Mouse (Mus musculus) lung, embryonic 15.5 days (tissue): Measurements from ENCODE around the gene Mr1. TPM values are rescaled to one million over a fixed set of nuclear protein-coding genes. Genes with fewer than 3 reads are reported as not detected.

ENCODE experiments used
- ATAC-seq: fragments of 200-750 bp; cut with Nextera tagmentation; 2 replicates; pipeline ENCODE4 v1.8.0; 2017; ENCODE audit warnings: moderate number of reproducible peaks, borderline replicate concordance; ENCODE audit not compliant: low FRiP score, low TSS enrichment; ENCODE audit errors: extremely low read depth
- H3K27ac ChIP-seq: fragments of 300-500 bp; sonication (generic); 2 replicates; pipeline ENCODE4 v1.5.1; 2015; ENCODE audit warnings: moderate library complexity, mild to moderate bottlenecking, inconsistent platforms
- H3K27me3 ChIP-seq: fragments of 300-500 bp; sonication (generic); 2 replicates; pipeline ENCODE4 v1.6.1; 2015; ENCODE audit warnings: inconsistent platforms
- H3K36me3 ChIP-seq: fragments of 300-500 bp; sonication (generic); 2 replicates; pipeline ENCODE4 v1.6.1; 2015; ENCODE audit warnings: inconsistent platforms
- H3K4me1 ChIP-seq: fragments of 300-500 bp; sonication (generic); 2 replicates; pipeline ENCODE4 v1.6.1; 2015; ENCODE audit warnings: inconsistent platforms
- H3K4me2 ChIP-seq: fragments of 300-500 bp; sonication (generic); 2 replicates; pipeline ENCODE4 v1.6.1; 2015; ENCODE audit warnings: inconsistent platforms, mild to moderate bottlenecking, moderate library complexity
- H3K4me3 ChIP-seq: fragments of 300-500 bp; sonication (generic); 2 replicates; pipeline ENCODE4 v1.5.1; 2015; ENCODE audit warnings: mild to moderate bottlenecking, inconsistent platforms
- H3K9ac ChIP-seq: fragments of 300-500 bp; sonication (generic); 2 replicates; pipeline ENCODE4 v1.6.1; 2015; ENCODE audit warnings: inconsistent platforms
- H3K9me3 ChIP-seq: fragments of 300-500 bp; sonication (generic); 2 replicates; pipeline ENCODE4 v1.6.1; 2016; ENCODE audit warnings: inconsistent platforms
- WGBS: fragments of 180-500 bp; shearing (Covaris S2); methylation state at CpG from one replicate; pipeline ENCODE4 v1.1.7; 2015; 5-methylcytosine and 5-hydroxymethylcytosine counted together
- polyA plus RNA-seq: library from polyadenylated mRNA; unstranded; fragments of >200 nt; fragmentation: Nextera tagmentation; extraction: Ambion mirVana; gene quantifications from 2 replicates; pipeline ENCODE4 v1.2.1, GENCODE M21; 2015

Gene Mr1
- polyA plus RNA-seq, 1 experiment from 2014 or later: 12.1 TPM

DNA sequence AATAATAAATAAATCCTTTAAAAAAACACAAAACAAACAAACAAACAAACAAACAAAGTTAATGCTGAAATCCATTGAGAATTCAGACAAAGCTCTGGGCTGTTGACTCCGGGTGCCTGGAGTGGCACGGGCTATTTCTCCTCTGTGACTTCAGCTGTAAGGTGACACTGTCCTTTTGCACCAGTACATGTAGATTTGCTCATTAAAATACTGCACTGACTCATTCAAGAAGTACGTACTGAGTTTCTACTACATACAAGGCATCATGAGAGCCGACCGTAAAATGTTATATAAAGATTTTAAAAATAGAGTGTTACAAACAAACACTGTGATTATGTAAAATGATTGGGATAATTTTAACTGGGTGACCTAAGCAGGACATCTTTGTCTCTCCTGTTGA, 22.2 kb downstream of the Mr1 start:
- Histone ChIP-seq H3K27ac (no peak overlapping the region), H3K4me1 (peaks cover 9% of the 10 kb centered on the region), H3K9me3 (no peaks in the 10 kb centered on the region), H3K9ac (no peak overlapping the region), H3K4me2 (no peak overlapping the region), H3K4me3 (no peak overlapping the region), H3K27me3 (no peaks in the 10 kb centered on the region), H3K36me3 (no peaks in the 10 kb centered on the region)
- 91% methylated on average over 5 of the region's 5 CpGs for WGBS
- no peak for ATAC-seq

DNA sequence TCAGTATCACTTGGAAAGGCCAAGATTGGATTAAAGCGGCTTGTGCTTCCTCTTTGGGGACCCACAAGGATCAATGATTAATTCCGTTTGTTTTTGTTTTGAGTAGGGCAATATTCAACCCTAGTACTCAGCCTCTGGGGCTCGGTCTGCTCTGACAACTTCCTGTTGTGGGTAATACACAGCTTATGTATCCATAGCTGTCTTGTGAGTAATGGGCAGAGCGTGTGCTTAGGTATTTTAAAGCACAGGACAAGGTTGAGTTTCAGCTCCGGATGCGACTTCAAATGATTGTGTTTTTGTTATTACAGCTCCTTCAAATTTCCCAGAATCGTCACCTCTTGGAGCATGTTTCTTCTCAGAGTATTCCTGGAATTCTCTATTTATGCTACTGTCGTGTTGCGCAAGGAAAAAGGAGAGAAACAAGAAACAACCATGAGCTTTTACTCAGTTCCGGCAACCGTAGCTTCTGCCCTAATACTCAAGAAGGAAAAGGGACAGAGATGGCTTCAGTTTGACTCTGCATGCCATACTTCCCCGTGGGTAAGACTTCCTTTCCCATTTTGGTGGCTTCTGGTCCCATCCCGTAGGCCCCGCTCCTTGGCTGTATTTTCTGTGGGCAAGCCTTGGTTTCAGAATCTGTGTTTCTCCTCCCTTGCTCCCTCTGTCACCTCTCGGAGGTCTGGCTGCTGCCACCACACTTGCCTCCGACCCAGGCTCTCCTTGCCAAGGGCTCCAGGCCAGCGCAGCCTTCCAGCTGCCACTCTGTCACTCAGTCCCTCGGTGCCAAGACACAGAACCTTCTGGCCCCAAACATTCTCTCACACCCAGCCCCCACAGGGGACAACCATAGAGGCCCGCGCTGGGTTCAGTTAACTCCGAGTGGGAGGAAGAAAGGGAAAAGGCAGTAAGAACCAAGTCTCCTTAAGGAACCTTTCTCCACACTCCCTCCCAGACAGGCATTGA, 24.4 kb downstream of the Mr1 start:
- Histone ChIP-seq H3K4me2 (peak overlapping the region; percentile 36), H3K9ac (no peak overlapping the region), H3K4me3 (no peak overlapping the region), H3K36me3 (no peaks in the 10 kb centered on the region), H3K9me3 (no peaks in the 10 kb centered on the region), H3K4me1 (peaks cover 12% of the 10 kb centered on the region), H3K27me3 (no peaks in the 10 kb centered on the region), H3K27ac (peak overlapping the region; percentile 76)
- 50% methylated on average over 21 of the region's 21 CpGs for WGBS
- peak; percentile 92 for ATAC-seq

DNA sequence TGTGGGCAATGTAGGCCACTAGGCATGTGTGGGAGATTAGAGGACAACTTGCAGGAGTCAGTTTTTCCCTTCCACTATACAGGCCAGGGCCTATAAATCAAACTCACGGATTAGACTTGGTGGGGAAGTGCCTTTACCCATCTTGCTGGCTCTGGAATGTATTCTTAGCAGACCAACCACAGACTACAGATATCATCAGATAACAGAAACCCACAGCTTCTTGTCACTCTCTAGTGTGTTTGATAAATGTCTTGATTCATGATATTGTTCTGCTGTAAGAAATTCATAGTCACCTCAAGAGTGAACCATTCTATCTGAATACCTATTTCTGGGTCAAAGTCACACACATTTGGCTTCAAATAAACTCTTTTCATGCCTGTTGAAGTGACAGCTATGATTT, 26.9 kb downstream of the Mr1 start:
- H3K9ac ChIP-seq: no peak overlapping the region
- no peak overlapping the region for H3K4me3 ChIP-seq
- peaks cover 12% of the 10 kb centered on the region for H3K4me1 ChIP-seq
- H3K9me3 ChIP-seq: no peaks in the 10 kb centered on the region
- 53% methylated on average over 1 of the region's 1 CpGs for WGBS
- H3K4me2 ChIP-seq: no peak overlapping the region
- no peak for ATAC-seq
- no peak overlapping the region for H3K27ac ChIP-seq
- H3K36me3 ChIP-seq: no peaks in the 10 kb centered on the region
- H3K27me3 ChIP-seq: no peaks in the 10 kb centered on the region

DNA sequence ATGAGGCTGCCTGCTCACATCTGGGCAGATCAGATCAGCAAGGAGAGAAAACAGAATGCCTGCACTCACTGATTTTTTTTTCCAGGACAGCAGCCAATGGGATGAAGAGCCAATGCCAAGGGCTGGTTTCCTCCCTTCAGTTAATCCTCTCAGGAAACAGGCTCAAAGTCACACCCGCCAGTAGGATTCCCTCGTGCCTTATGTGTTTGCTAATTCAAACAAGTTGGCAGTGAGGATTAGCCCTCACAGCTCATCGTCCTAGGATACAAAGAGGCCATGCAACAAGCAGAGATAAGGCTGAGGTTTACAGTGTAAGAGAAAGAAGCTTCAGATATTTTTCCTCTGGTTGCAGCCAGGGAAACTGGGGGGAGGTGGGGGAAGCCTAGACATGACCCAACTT, 32.7 kb downstream of the Mr1 start:
- H3K4me1 ChIP-seq: peaks cover 21% of the 10 kb centered on the region
- H3K36me3 ChIP-seq: no peaks in the 10 kb centered on the region
- H3K4me3 ChIP-seq: no peak overlapping the region
- no peak overlapping the region for H3K27ac ChIP-seq
- H3K9me3 ChIP-seq: no peaks in the 10 kb centered on the region
- no peaks in the 10 kb centered on the region for H3K27me3 ChIP-seq
- 17% methylated on average over 3 of the region's 3 CpGs for WGBS
- no peak overlapping the region for H3K9ac ChIP-seq
- no peak for ATAC-seq
- H3K4me2 ChIP-seq: no peak overlapping the region

DNA sequence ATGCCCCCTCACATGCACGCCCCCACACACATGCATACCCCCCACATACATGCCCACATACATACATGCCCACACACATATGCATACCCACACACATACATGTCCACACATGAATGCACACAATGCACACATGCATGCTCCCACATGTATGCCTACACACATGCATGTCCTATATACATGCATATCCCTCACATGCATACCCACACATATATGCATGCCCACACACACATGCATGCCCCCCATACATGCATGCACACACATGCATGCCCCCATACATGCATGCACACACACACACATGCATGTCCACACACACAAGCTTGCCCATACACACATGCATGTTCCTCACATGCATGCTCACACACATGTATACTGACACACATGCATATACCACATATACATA, 33.7 kb downstream of the Mr1 start:
- no peak overlapping the region for H3K4me3 ChIP-seq
- no peaks in the 10 kb centered on the region for H3K9me3 ChIP-seq
- H3K27me3 ChIP-seq: no peaks in the 10 kb centered on the region
- no peak for ATAC-seq
- no peak overlapping the region for H3K4me2 ChIP-seq
- H3K9ac ChIP-seq: no peak overlapping the region
- H3K27ac ChIP-seq: no peak overlapping the region
- H3K36me3 ChIP-seq: no peaks in the 10 kb centered on the region
- WGBS: 84% methylated on average over 1 of the region's 1 CpGs
- peaks cover 28% of the 10 kb centered on the region for H3K4me1 ChIP-seq

DNA sequence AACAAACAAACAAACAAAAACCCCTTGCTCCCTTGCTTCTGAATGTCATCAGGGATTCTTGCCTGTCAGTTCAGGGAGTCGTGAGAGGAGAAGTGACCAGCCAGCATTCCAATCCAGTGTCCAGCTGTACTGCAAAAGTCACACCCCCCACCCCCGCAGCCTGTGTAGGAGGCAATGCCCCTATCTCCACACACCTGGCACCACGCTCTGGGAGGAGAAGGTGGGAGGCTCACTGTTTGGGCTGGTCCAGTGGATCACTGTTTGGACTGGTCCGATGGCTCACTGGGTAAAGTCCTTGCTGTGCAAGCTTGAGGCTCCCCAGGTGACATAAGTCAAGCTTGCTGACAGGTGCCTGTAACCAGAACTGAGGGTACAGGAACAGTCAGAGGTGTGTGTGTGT, 34.5 kb downstream of the Mr1 start:
- H3K4me1 ChIP-seq: peaks cover 32% of the 10 kb centered on the region
- no peak overlapping the region for H3K4me2 ChIP-seq
- H3K36me3 ChIP-seq: no peaks in the 10 kb centered on the region
- H3K9me3 ChIP-seq: no peaks in the 10 kb centered on the region
- no peak overlapping the region for H3K4me3 ChIP-seq
- WGBS: 46% methylated on average over 4 of the region's 4 CpGs
- no peak for ATAC-seq
- H3K9ac ChIP-seq: no peak overlapping the region
- H3K27ac ChIP-seq: no peak overlapping the region
- H3K27me3 ChIP-seq: no peaks in the 10 kb centered on the region

DNA sequence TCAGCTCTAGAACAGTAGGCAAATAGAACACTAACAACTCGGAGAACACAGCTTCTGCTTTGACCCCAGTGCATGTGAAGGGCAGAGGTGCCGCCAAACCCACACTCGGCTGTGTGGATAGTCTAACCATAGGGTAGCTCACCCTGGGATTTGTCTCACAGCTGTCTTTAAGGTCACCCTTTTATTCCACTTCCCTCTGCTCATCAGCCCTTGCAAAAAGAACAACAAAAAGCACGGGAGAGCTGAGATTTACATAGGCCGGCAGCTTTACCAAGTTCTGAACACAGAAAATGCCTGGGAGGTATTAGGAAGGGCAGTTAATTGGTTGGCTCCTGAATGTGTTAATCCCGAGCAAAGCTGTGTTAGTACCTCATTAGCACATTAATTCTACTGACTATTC, 35.1 kb downstream of the Mr1 start:
- Histone ChIP-seq H3K4me2 (no peak overlapping the region), H3K27ac (no peak overlapping the region), H3K4me3 (no peak overlapping the region), H3K36me3 (no peaks in the 10 kb centered on the region), H3K9me3 (no peaks in the 10 kb centered on the region), H3K4me1 (peaks cover 32% of the 10 kb centered on the region), H3K27me3 (no peaks in the 10 kb centered on the region), H3K9ac (no peak overlapping the region)
- no peak for ATAC-seq
- WGBS: 60% methylated on average over 6 of the region's 6 CpGs

DNA sequence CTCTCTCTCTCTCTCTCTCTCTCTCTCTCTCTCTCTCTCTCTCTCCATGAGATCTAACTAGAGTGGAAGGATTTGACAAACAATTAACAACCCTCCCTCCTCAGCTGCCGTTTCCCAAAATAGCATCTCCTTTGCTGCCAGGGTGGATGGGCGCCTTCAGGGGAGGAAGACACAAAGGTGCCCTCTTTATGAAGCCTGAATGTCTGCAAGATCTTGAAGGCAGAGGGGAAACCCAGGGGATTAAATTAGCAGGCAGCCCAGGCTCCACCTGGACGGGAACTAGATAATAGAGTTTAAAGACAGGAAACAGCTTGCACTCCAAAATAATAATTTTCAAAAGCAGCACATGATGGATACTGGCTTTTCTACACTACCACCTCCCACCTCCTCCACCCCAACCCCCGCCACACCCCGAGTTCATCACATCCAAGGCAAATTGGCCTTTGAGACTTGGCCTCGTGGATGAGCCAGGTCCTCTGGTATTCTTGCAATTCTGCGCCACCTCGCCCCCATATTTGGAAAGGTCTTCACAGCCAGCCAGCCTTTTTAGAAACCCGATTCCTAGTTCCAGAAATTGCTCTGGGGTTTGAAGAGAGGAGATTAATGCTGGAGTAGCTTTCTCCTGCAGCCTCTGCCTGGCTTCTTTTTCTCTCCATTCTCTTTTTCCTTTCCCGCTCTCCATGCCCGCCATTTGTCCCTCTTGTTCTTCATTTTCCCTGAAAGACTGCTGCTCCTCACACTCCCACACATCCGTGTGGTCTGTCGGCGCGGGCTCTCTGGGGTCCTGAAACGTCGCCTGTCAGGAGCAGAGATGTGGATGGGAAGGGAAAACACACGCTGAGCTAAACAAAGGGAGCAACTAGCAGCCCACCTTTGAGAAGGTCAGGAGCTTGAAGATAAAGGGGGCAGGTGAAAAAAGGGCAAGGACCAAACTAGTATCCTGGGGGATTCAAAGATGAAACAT, 36.9 kb downstream of the Mr1 start:
- Histone ChIP-seq H3K27me3 (no peaks in the 10 kb centered on the region), H3K9ac (no peak overlapping the region), H3K4me2 (peak overlapping the region; percentile 37; the same call in 1 of the 2 replicates), H3K4me1 (peaks cover 32% of the 10 kb centered on the region), H3K27ac (no peak overlapping the region), H3K4me3 (no peak overlapping the region), H3K9me3 (no peaks in the 10 kb centered on the region), H3K36me3 (no peaks in the 10 kb centered on the region)
- ATAC-seq: no peak
- 11% methylated on average over 18 of the region's 18 CpGs for WGBS

DNA sequence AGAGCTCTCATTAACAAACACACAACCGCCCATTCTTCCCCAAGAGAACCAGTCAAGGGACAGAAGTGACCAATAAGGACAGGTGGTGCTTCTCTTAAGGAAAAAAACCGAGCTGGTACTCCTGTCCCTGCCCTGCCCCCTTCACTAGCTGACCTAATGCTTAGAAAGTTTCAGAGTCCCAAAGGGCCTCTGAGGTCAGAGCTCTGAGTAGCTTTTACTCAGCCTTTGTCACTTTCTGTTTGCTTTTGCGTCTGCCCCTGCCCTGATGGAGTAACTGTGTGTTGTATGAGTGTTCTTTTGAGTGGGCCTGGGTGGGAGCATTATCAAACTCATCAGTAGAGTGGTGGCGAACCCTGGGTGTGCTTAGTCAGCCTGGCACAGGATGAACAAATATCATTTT, 38.2 kb downstream of the Mr1 start:
- H3K36me3 ChIP-seq: no peaks in the 10 kb centered on the region
- WGBS: 29% methylated on average over 4 of the region's 4 CpGs
- no peaks in the 10 kb centered on the region for H3K27me3 ChIP-seq
- no peak overlapping the region for H3K4me2 ChIP-seq
- no peaks in the 10 kb centered on the region for H3K9me3 ChIP-seq
- peaks cover 25% of the 10 kb centered on the region for H3K4me1 ChIP-seq
- H3K27ac ChIP-seq: no peak overlapping the region
- H3K9ac ChIP-seq: no peak overlapping the region
- no peak for ATAC-seq
- no peak overlapping the region for H3K4me3 ChIP-seq

DNA sequence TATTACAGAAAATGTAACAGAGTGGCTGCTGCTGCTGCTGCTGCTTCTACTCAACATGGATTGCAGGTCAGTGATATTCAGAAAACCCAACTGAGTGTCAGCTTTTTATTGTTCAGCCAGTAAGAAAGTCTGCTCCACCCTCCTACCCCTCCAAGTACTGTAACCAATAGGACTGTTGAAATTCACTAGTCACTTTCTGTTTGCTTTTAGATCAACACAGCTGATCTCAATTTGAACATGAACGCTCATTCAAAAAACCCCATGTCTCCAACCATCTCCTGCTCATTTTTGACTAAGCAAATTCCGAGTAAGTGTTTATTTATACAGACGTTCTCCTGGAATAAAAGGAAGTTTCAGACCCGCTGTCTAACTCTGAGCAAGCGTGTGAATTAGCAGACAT, 38.8 kb downstream of the Mr1 start:
- ATAC-seq: no peak
- H3K27me3 ChIP-seq: no peaks in the 10 kb centered on the region
- 0 out of 2 replicates have a peak overlapping the region, but pooled peaks have one; percentile 10 for H3K4me2 ChIP-seq
- H3K9ac ChIP-seq: no peak overlapping the region
- peaks cover 25% of the 10 kb centered on the region for H3K4me1 ChIP-seq
- WGBS: 7% methylated on average over 5 of the region's 5 CpGs
- no peaks in the 10 kb centered on the region for H3K9me3 ChIP-seq
- H3K36me3 ChIP-seq: no peaks in the 10 kb centered on the region
- H3K4me3 ChIP-seq: no peak overlapping the region
- H3K27ac ChIP-seq: no peak overlapping the region

DNA sequence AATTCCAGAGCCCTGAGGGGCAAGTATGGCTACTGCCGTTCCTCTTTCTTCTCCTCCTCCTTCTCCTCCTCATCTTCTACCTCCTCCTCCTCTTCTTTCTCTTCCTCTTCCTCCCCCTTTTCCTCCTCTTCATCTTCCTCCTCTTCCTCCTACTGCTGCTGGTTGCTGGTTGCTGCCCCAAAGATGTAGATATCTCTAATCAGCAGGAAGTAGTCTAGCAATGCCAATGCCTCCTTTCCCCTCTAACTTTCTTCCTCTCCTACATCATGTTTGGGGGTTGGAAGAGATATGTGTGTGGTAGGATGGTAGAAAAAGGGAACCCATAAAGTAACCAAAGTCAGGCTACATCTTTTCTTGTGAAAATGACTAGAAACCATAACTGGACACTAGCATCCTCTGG, 40.3 kb downstream of the Mr1 start:
- no peak overlapping the region for H3K4me2 ChIP-seq
- no peak overlapping the region for H3K9ac ChIP-seq
- H3K27ac ChIP-seq: no peak overlapping the region
- no peak for ATAC-seq
- 77% methylated on average over 1 of the region's 1 CpGs for WGBS
- H3K27me3 ChIP-seq: no peaks in the 10 kb centered on the region
- H3K4me3 ChIP-seq: no peak overlapping the region
- H3K36me3 ChIP-seq: no peaks in the 10 kb centered on the region
- no peaks in the 10 kb centered on the region for H3K9me3 ChIP-seq
- peaks cover 25% of the 10 kb centered on the region for H3K4me1 ChIP-seq

DNA sequence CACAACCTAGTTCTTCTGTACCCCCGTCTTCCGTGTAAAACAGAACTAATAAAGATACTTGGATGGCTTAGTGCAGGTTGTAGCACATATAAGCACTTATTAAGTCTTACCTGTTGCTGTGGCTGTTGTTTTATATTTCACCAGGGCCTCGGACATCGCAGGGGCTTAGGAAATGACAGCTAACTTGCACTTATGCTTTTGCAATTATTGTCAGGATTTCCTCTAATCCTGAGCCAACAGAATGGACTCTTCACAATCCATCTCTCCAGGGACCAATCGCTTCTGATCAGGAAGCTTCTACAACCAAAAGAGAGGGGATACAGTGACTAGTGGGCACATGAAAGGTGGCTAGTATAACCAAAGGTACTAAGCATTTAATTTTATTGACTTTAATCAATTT, 42.6 kb downstream of the Mr1 start:
- Histone ChIP-seq H3K27me3 (no peaks in the 10 kb centered on the region), H3K9me3 (no peaks in the 10 kb centered on the region), H3K4me3 (no peak overlapping the region), H3K4me2 (no peak overlapping the region), H3K9ac (no peak overlapping the region), H3K36me3 (no peaks in the 10 kb centered on the region), H3K4me1 (peaks cover 19% of the 10 kb centered on the region), H3K27ac (no peak overlapping the region)
- WGBS: 80% methylated on average over 5 of the region's 5 CpGs
- no peak for ATAC-seq
